Mouse (Mus musculus) neural tube, embryonic 10.5 days (tissue): ENCODE results near the gene Rrp36.
A peak's percentile ranks its signal among the peaks of the same experiment; 100 is the strongest.

ENCODE experiments used
- DNase-seq: peaks from one replicate; pipeline ENCODE4 v3.0.0-alpha.2; 2017; ENCODE audit warnings: low spot score; ENCODE audit errors: extremely low spot score

The Rrp36 gene

DNA sequence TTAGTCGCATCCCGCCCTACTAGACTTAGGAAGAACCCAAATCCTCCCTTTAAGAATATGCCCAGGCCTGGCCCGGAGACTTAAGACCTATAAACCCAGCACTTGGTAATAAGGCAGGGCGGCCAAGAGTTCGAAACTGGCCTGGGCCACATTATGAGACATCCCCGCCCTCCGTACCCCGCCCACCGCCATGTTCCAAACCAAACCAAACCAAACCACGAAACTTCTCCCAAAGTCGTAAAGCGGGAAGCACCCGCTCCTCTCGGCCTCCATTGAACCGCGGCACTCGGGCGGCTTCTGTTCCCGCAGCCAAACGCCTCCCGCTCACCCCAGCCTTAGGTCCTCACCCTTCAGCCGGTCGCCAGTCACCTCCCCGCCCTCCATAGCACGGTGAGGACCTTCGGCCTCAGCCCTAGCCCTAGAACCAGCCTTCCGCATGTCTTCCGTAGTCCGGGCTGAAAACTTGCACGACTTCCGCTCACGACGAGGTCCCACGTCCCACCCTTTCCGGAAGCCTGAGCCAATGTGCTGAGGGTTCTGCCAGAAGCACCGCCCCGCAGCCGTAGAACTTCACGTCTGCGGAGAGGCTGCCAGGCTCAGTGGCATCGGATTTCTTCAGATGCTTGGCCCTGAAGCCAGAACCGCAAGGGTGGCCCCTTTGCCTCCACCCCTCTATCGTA lies at the start of gene Rrp36:
Gene Rrp36 (minus strand): TSS at position 503 of the 680 bp plus-strand sequence.
- peak; percentile 90 for DNase-seq

DNA sequence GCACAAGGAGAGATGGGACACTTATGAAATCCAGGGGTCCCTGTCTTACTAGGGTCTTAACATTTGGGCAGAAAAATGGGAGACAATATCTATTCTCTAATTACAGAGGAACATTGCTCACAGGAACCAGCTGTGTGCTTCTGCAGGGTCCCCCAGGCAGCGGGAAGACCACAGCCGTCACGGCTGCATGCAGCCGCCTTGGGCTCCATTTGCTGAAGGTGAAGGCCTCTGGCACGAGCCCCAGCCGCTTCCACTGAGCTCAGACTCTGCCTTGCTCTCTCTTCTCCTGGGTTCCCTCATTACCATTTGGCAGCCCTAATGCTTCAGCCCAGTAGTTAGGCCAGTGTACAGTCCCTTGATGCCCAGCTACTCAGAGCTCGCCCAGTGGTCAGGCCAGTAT lies 46.9 kb upstream of the Rrp36 start:
- no peak for DNase-seq

DNA sequence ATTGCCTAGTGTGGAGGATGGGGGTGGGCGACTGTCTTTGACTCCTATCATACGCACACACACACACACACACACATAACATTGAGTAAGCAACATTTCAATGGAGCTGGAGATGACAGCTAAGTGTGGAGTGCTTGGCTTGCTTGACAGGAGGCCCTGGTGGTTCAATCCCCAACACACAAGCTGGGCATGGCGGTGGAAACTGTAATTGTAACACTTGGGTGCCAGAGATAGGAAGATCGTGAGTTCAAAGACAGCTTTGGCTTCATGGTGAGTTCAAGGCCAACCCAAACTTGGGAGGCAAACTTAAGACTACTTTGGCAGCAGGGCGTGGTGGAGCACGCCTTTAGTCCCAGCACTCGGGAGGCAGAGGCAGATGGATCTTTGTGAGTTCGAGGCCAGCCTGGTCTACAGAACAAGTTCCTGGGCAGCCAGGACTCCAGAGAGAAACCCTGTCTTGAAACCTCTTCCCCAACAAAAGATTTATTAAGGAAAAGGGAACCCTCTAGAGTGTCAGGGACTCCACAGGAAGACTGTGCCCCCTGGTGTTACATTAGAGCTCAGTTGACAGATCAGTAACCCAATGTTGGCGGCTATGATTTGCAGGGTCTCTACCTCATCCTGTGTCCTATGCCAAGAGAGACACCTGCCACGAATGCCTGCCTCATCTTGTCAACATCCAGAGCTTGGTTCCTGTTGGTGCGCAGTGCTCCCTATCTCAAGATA lies 40.8 kb upstream of the Rrp36 start:
- DNase-seq: no peak

DNA sequence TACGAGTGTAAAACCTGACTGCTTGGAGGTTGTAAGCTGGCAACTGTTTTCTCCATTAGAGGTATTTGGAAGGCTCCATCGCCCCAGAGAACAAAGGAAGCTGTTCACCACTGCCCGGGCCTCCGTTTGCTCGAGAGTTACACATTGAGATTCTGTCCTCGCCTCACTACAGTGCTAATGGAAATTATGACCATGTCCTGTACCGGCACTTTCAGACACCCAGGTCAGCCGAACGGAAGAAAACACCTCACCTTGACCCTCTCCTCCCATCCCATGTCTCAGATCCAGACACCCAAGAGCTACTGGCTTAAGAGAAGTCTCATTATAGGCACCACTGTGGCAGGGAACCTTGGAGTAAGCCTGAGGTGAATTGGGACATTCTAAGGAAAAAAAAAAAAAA lies 39.7 kb upstream of the Rrp36 start:
- no peak for DNase-seq

DNA sequence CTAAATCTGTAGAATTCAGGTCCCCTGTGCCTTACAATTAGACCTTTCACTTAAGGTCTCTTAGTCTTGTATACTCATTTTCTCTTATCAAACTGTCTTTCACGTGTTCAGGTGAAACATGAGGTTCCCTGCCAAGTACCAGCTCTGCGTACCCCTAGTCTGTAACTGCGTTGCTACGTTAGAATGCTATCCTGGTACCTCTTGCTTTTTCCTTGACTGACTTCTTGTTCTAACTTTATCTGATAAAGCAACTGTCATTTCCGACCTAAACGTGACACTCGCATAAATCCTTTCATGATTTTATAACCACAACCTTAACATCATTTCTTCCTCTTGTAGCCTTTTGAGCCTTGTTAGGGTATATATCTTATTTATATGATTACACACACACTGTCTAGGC lies 38.3 kb upstream of the Rrp36 start:
- no peak for DNase-seq

DNA sequence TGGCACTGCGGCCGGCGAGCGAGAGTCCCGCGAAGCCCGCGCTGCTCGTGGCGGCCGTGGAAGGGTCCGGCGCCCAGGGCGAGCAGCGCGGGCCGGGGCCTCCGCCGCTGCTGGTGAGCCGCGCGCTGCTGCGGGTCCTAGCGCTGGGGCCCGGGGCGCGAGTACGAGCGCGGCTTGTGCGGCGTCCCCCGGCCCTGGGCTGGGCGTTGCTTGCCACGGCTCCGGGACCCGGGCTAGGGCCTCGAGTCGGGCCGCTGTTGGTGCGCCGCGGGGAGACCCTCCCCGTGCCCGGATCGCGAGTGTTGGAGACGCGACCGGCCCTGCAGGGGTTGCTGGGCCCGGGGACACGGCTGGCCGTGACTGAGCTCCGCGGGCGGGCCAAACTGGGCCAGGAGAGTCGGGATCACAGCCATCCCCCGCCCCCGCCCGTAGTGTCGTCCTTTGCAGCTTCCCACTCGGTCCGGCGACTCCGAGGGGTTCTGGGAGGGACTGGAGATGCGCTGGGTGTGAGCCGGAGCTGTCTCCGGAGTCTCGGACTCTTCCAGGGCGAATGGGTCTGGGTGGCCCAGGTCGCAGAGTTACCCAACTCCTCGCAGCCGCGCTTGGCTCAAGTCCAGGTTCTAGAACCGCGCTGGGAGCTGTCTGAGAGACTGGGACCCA lies 37.6 kb upstream of the Rrp36 start:
- no peak for DNase-seq

DNA sequence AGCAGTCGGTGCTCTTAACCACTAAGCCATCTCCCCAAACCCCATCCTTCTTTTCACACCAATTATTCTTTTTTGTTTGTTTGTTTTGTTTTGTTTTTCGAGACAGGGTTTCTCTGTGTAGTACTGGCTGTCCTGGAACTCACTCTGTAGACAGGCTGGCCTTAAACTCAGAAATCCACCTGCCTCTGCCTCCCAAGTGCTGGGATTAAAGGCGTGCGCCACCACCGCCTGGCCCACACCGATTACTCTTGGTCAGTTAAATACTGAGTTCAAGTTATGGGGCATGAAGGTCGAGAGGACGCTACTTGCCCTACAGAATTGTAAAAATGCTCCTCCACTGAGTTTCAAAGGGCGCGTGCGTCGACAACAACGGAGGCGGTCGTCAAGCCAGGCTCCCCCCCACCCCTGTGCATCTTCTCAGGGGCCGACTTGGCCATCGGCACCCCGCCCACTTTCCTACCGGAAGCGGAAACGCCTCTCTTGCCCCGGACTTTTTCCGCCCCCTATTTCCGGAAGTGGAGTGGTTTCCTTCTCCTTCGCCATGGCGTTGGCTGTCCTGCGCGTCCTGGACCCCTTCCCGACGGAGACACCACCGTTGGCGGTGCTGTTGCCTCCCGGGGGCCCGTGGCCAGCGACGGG lies 36.9 kb upstream of the Rrp36 start, which contains the start of gene Pex6:
Gene Pex6 (plus strand): TSS at position 505 of the 639 bp plus-strand sequence.
- DNase-seq: peak; percentile 94

DNA sequence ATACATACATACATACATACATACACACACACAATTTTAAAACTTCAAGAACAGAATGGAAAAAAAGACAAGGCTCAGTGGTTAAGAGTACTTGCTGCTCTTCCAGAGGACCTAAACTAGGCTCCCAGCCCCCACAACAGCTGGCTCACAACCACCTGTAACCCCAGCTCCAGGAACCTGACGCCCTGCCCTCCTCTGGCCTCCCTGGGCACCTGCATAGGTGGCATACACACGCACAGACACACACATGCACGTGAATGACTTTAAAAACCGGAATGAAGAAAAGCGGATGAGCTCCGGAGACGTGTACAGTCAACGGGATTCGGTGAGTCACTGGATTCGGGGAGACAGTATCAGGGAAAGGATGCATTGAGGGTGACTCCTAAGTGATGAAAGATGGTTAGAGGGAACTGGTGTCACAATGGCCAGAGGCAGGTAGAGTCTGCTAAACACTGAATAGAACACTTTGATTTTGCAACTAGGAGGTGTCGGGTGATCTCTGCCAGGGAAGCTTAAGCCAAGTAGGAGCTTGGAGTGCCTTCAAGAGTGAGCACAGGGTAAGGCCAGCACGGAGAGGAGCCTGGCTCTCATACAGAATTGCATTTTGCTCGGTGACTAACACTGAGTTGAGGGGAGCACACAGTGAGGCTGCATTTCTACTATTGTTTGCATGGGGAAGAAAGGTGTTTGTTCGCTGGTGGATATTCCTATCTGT lies 32.4 kb upstream of the Rrp36 start:
- DNase-seq: no peak

DNA sequence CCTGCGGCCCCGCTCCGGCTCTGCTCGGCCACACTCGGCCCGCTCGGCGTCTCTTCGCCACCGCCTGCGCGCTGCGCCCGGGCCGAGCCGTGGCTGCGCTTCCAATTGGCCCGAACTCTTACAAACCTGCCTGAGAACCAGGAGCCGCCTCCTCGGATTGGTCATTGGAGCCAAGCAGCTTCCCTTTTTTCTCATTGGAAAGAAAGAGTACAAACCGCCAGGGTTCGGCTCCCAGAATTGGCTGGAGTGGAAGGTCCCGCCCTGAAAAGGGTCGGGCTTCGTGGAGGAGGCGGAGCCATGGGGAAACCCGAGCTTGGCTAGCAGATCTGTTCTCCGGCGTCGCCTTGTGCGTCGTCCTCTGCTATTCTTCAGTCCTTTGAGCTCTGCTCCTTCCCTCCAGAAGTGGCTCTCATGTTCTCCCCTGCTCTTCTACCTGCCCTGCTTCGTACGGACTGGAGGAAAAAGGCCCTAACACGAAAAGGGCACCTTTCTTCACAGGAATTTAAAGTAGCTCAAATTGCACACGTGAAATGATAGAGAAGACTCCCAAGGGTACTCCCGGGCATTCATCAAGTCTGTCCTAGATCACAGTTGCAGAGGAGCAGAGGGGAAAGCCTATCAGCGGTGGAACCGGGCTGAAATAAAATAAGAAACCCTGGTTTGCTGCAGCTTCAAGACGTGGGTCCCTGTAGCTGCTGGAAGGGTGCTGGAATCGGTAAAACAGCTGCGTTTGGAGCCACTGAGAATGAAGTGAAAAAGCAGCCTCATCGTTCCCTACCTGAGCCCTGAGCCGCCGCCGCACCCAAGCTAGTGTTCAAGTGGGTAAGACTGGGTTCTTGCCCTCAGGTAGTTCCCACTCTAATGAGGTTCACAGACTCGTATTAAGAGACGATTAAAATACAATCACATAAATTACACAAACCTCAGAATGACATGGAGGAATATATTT lies 31.0 kb upstream of the Rrp36 start, which contains the start of gene Ppp2r5d:
Gene Ppp2r5d (minus strand): TSS at position 225 of the 949 bp plus-strand sequence.
- DNase-seq: peak; percentile 94

DNA sequence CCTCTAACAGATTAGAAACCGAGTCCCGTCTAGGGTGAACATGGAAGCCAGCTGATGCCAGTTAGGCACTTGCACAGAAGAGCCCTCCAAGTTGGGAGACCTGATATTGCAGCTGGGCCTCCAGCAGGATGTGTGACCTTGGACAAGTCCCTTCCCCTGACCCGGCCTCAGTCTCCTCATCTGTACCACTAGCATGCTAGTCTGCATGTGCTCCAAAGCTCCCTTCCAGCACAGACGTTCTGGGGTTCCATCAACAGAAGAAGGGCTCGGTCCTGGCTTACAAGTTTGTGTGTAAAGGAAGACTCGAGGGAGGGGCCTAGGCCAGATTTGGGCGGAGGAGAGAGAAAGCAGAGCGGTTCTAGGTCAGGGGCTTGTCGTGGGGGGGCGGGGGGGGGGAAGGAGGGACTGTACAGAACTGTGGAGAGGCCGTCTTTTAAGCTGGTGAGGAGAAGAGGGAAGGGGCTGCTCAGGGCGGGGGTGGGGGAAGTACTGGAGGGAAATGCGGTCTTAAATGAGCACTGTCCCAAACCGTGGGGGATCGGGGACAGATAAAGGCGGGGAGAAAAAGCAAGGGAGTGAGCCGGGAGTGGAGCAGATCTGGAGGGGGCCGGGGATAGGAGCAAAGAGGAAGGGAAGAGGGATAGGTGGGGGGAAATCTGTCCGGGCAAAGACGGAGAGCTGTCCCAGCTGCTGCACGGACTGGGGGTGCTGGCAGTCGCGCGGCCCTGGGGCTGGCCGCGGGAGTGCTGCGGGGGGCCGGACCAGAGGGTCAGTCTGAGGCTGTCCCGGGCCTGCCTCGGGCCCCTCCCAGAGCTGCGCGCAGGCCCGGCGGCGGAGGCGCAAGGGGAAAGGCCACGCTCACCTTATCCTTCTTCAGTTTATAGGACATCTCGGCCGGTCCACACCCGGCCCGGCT lies 30.1 kb upstream of the Rrp36 start:
- peak; percentile 31 for DNase-seq

DNA sequence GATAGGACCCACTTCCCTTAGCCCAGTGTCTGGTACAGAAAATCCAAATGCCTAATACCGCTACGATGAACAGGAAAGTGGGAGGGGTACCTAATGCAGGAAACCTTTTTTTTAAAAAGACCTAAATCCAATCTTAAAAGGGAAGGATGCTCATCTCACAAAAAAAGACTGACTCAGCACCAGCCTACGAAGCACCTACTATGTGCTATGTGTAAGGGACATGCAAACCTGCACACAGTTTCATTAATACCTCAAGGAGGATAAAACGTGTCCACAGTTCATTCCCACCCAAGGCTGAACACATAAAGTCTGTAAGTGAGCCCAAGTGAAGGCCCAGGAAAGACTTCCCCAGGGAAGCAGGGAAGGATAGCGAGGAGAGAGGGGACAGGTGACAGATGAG lies 28.4 kb upstream of the Rrp36 start:
- no peak for DNase-seq

DNA sequence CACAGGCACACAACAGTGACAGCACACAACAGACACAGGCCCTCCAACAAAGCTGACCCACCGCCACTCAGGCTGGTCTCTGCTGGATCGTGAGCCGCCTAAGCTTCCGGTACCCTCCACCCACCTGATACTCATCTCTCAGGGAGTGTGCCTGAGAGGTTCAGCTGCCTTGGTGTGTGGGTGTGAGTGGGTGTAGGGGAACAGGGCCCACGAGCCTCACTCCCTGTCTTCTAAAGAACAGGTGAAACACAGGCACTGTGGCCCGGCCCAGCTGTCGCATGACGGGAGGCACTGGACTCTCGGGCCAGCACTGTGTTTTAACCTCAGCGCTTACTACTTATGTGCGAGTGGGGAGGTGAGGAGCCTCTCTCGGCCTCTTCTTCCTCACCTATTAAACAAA lies 27.9 kb upstream of the Rrp36 start:
- no peak for DNase-seq

DNA sequence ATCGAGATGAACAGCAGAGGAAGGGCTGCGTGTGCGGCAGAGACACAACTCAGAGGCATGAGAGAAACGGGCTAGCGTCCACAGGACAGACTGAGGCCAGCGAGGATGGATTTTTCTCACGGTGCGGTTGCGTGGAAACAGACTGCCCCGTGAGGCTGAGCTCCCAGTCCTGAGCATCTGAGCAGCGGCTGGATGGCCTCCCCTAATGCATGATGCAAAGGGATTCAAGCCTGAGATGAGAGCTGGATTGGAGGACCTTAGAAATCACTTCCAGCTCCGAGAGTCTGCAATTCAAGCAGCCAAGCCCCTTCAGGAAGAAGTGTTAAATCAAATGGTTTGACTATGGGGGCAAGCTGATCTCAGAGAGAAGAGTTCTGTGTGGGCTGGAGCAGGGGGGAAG lies 27.3 kb upstream of the Rrp36 start:
- DNase-seq: no peak

DNA sequence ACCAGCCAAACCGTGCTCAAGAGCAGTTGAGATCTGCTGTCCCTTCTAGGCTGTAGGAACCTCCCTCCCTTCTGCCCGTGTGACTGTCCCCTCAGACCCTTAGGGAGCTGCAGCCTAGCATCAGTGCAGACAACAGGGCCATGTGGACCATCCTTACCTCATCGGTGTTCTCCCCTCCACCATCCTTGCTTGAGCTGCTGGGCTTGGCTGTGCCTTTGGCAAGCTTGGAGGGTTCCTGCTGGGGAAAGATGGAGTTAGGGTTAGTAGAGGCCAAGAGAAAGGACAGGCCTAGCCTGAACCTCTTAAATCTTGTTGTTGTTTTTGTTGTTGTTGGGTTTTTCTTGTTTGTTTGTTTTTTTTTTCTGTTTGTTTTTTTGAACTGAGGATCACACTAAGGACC lies 25.8 kb upstream of the Rrp36 start:
- no peak for DNase-seq

DNA sequence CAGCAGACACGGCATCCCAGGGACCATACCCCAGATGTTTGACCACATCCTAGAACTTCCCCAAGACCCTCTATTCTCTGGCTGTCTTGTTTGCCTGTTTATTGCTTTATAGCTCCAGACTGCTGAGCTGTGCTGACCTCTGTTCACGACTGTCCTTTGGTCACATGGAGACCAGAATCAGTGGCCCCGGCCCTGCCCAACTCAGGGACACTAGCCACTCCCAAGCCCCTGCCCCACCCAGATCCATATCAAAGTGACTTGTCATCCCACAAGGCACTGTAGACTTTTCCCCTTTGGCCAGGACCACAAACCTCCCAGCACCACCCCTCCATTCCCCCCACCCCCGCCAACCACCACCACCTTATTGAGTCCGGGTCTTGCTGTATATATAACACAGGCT lies 25.1 kb upstream of the Rrp36 start:
- DNase-seq: no peak

DNA sequence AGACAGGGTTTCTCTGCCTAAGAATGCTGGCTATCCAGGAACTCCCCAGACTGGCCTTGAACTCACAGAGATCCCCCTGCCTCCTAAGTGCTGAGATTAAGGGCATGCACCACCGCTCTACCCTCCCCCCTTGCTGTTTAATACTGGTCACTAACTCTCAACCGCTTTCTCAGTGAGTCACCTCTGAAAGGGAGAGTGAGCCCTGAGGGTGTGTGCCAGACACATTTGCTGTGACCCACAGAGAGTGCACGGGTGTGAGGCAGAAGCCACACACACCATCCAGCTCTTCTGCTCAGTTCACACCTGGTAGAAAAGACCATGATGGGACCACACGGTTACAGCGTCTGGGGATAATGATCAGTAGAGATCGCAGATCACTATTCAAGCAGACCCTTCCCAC lies 24.4 kb upstream of the Rrp36 start:
- no peak for DNase-seq

DNA sequence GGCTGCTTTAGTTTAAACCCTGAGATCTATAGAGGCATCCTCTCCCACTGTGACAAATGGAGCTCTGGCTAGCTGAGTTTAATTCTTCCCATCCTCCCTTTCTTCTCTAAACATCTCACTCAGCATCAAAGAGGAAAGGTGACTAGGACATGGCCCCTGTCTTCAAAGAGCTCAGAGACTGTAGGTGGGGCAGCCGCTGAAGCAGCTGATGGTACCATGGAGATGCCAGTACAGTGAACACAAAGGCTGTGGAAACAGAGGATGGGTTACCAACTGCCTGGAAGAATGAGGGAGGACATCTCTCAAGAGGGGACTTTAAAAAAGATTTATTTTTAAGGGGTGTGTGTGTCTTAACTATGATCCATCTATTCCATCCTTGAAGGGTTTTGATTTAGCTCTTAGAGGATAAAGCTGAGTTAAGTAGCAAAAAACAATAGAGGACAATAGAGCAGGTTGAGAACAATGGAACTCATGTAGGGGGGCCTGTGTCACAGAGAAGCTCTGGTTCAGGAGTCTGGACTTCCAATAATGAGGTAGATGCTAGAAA lies 20.4 kb upstream of the Rrp36 start:
- no peak for DNase-seq

DNA sequence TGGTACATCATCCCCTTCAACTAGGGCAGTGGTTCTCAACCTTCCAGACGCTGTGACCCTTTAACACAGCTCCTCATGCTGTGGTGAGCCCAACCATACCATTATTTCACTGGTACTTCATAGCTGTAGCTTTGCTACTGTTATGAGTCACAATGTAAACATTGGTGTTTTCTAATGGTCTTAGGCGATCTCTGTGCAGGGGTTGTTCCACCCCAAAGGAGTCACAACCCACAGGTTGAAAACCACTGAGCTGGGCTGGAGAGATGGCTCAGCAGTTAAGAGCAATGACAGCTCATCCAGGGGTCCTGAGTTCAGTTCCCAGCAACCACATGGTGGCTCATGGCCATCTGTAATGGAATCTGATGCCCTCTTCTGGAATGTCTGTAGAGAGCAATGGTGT lies 17.2 kb upstream of the Rrp36 start:
- no peak for DNase-seq

DNA sequence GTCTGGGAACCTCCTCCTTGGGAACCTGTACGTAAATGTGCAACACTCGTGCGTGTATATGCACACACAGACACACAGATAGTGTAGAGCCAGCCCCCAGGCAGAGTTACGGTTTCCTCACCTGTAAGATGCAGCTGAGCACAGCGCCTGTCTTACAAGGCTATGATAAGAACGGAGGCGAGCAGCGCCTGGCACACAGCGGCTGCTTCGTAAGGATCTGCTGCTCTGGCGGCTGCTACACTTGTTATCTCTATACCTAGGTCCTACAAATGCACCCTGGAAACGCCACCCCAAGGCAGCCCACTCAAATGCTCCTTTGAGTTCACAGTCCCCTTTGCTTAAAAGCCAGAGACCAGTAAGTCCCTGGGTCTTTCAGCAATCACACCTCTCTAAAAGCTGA lies 16.5 kb upstream of the Rrp36 start:
- DNase-seq: no peak
